Mouse (Mus musculus): Measurements from ENCODE around the gene Samd1.
A peak's percentile ranks its signal among the peaks of the same experiment; 100 is the strongest.
"Not testable (repeated sequence)": the region's sequence is repeated elsewhere in the genome, so short reads cannot be mapped to it uniquely, and the experiment has no call there.

Samd1 gene

DNA sequence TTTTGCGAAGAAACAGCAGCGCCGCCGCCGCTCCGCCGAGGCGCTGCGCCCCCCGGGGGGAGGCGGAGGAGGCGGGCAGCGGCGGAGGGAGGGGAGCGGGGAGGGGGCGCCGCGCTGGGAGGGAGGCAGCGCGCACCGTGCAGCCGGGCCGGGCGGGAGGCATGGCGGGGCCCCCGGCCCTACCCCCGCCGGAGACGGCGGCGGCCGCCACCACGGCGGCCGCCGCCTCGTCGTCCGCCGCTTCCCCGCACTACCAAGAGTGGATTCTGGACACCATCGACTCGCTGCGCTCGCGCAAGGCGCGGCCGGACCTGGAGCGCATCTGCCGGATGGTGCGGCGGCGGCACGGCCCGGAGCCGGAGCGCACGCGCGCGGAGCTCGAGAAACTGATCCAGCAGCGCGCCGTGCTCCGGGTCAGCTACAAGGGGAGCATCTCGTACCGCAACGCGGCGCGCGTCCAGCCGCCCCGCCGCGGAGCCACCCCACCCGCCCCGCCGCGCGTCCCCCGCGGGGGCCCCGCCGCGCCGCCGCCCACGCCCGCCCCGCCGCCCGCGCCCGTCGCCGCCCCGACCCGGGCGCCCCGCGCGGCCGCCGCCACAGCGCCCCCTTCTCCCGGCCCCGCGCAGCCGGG is at the start of gene Samd1:
Samd1 (plus strand) TSS at position 162 of the 631 bp plus-strand sequence.
- peak; percentile 68 for DNase-seq

- DNase-seq, result no peak
Measured at GRCm38 (mm10) chr8:83954749-83955105, 42.7 kb upstream of the Samd1 start.

- peak; percentile 98 for DNase-seq
Measured at GRCm38 (mm10) chr8:83955106-83955957, 42.1 kb upstream of the Samd1 start, which contains the start of the genes Gm10644 and Asf1b. Gene Gm10644 (minus strand): TSS chr8:83955205. Gene Asf1b (plus strand): TSS chr8:83955507.

GRCm38 (mm10) chr8:83955958-83956218 is 41.6 kb upstream of the Samd1 start:
- no peak for DNase-seq

GRCm38 (mm10) chr8:83956789-83957188 is 40.7 kb upstream of the Samd1 start:
- no peak for DNase-seq

DNA sequence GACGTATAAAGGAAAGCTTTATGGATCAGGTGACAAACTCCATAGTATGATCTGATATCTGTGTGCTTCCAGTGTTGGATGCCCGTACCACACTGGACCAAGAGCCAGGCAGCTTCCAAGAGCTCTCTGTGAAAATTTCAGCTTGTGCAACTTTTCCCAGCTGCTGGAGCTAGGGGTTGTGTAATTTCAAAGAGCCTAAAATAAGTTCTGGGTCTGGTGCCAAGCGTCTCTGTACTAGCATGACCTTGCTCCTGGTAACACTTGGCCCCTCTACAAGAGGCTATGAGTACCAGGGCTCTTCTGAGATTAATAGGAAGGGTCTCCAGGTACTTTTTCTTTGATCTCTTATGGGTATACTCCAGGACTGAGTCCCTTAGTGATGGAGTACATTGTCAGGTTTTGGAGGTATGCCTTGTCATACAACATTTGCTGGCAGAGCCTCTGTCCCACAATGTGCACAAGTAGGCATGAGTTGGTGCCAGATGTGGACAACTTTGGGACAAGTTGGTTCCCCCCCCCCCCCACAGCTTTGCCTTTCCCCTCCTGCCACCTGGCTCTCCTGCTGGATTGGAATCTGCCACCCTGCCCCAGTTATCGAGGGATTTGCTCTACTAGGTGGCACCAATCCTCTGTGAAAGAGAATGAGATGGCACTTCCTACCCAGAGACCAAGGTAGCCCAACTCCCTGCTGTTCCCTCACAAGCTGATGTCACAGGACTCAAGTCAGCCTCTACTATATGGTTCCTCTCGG is 33.3 kb upstream of the Samd1 start:
- DNase-seq, result no peak

GRCm38 (mm10) chr8:83967701-83968100 is 29.8 kb upstream of the Samd1 start:
- DNase-seq, result no peak

GRCm38 (mm10) chr8:83971121-83971520 is 26.4 kb upstream of the Samd1 start:
- no peak for DNase-seq

- no peak for DNase-seq
Measured at GRCm38 (mm10) chr8:83971661-83972060, 25.8 kb upstream of the Samd1 start.

DNA sequence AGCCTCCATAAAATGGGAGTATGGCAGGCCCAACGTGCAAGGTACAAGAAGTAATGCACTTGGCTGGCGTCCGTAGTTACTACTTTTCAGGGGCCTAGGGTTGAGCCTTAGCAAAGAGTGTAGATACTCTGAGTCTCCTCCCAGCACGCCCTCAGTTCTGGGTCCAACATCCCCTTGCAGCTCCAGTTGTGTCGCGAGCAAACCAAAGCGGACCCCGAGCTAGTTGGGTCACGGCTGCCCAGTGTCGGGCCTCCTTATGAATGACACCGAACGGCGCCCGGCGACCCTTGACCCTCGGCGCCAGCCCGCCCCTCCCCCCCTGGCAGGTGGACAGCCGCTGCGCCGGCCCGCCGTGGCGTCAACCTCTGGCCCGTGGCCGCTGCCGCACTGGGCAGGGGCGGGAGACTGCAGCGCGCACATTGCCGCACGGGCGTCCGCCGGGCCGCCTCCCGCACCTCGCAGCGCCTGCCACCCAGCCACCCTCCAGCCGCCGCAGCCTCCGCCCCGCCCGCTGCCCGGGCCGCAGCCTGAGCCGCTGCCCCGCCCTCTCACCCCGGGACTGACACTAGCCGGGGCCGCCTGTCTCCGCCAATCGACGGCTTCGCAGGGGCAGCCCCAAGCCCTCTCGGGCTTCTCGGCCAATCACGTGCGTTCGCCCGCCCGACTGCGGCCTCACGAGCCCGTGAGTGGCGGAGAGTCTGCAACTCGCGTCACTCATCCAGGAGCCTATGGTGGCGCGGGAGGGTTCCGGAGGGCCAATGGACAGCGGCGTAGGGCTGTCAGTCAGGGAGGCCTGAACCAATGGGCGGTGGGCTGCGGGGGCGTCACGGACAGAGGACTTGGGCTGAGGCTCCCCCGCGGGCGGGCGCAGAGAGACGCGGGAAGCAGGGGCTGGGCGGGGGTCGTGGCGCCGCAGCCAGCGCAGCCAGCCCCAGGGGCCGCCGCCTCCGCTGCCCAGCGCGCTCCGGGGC is 25.0 kb upstream of the Samd1 start, which contains the start of gene Prkaca:
Prkaca (plus strand) TSS at position 844 of the 971 bp plus-strand sequence.
- DNase-seq, result peak; percentile 98

DNA sequence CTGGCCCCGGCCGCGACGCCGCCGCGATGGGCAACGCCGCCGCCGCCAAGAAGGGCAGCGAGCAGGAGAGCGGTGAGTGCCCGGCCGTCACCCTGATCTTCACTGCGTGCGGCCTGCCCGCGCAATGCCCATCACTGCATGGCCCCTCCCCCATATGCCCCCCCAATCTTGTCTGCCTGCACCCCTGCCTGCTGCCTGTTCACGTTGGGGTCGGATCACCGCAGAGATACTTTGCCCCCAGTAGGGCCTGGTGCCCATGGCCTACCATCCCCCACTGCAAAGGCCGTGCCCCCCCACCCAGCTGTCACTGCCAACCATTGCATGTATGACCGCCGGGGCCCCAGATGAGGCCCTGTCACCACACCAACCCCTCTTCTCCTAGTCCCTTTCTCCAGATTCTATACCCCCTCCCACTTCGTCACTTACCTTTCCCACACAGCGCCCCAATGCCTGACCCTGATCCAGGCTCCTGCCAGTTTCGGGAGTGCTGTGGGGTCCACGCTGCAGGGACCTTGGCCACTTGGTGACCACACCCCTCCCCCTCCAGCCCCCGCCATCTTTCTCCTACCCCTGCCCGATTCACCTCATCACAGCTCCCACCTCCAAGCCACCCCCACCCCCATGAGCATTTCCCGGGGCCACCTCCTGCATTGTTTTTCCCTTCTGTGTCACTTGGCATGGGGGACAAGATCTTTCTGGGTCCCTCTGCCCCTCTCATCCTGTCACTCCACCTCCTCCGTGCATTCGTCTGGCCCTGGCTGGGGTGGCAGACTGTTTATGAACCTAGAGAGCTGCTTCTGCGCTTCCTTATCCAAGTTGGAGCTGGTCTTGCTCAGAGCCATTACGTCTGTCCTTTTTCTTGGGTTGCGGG is 24.1 kb upstream of the Samd1 start:
- peak; percentile 39 for DNase-seq

DNA sequence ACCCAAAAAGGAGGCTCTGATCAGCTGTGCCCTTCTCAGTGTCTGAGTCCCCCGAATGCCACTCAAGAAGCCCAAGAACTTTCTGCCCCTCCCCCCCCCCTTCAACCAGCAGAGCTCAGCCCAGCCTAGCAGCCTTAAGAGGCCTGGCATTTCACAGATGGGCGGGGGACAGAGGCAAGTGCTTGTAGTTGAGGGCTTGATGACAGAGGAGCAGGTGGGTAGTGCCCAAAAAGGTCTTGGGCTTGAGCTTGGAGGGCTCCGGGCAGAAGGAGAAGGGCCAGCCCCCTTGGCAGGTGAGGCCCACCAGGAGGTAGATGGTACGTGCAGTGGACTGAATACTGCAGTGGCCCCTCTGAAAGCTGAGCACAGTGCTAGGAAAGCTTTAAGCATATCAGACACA is 23.0 kb upstream of the Samd1 start:
- no peak for DNase-seq

- no peak for DNase-seq
Measured at GRCm38 (mm10) chr8:83976101-83976630, 21.3 kb upstream of the Samd1 start.

- DNase-seq, result no peak
Measured at GRCm38 (mm10) chr8:83976779-83977350, 20.6 kb upstream of the Samd1 start.

DNA sequence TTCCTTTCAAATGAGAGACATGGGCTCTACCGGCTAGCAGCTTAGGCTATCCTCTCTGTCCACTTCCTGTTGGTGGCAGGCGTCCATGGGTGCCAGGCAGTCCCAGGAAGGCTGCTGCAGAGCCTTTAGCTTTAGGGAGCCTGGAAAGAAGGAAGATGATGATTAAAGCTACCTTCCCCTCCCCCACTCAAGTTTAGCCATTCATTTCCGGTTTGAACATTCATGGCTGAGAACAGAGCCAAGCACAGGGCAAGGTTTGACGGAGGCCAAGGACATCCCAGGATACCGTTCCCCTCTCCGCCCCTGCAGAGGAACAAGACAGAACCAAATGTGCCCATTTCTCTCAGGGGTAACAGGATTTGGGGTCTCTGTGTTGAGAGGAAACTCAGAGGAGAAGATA is 19.8 kb upstream of the Samd1 start:
- DNase-seq, result no peak

DNA sequence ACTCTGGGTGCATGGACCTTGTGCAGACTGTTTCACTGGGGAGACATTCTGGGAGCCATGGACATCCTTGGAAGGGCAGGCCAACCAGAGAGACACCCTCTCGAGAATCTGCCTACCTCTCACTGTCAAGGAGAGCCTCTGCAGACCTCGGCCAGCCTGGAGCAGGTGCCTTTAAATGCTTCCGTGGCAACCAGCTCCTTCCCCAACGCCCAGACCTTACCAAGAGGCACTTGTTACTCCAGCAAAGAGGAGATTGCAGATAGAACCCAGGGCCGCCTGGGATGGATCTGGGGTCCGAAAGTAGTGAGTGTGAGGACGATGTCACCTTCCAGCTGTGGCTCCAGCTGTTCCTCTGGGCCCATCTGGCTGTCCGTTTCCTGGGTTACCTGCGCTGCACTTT is 19.3 kb upstream of the Samd1 start:
- no peak for DNase-seq

GRCm38 (mm10) chr8:83980250-83980649 is 17.2 kb upstream of the Samd1 start:
- no peak for DNase-seq

GRCm38 (mm10) chr8:83980845-83981244 is 16.6 kb upstream of the Samd1 start:
- no peak for DNase-seq

DNA sequence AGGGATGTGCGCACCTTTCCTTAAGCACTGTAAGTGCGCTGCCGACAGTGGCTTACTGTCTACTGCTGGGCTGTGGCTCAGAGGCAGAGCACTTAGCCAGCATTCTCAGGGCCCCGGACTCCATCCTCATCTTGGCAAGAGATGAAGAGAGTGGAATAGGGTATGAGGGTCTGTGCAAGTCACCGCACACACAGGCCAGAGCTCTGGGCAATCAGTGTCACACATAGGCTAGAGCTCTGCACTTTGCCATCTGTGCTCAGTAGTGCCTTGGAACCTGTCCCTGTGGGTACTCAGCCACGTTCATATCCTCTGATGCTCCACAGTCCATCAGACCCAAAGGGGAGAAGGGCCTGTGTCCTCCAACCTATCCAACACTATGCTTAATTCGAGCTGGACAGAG is 15.9 kb upstream of the Samd1 start:
- no peak for DNase-seq

- no peak for DNase-seq
Measured at GRCm38 (mm10) chr8:83982449-83982848, 15.0 kb upstream of the Samd1 start.

DNA sequence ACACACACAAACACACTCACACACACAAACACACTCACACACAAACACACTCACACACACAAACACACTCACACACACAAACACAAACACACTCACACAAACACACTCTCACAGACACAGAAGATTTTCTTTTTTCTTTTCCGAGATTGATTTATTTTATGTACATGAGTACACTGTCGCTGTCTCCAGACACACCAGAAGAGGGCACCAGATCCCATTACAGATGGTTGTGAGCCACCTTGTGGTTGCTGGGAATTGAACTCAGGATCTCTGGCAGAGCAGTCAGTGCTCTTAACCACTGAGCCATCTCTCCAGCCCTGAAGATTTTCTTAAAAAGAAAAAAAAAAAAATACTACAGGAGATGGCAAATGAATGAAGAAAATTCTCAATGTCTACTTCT is 14.2 kb upstream of the Samd1 start:
- DNase-seq, result not testable (repeated sequence)
